Mouse (Mus musculus) T-cell, adult 2 months (primary cell): ENCODE data around the gene 1700029J07Rik.

ENCODE experiments used
- DNase-seq: peaks from one replicate; pipeline ENCODE4 v3.0.0; 2022; ENCODE audit warnings: low spot score

1700029J07Rik gene

DNA sequence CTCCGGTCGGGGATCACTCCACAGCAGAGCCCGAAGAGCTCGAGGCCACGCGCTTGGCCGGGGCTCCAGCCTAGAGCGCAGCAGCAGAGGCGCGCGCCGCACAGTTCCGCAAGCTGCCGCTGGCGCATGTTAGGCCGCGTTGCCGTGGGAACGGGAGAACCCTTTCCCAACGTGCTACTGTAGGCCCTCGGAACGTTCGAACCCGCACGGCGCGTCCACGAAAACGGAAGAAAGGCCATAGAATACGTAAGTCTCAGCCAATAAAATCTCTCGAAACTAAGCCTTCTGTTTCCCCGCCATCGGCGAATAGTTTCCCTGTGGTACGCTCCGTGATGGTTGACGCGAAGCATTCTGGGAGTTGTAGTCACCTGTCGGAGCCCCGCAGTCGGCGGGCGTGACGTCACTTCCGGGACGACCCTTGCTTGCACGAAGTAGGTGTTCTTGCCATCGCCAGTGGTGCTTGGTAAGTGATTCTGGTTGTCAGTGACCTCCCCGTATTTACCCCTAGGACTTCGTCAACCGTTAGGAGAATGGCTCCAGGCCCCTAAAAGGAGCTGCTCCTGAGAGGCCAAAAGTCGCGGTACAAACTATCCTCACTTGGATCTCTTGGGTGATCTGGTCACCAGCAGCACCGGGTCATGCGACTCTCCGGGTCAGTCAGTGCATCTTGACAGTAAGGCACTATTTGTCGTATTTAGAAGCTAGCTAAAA lies at the start of gene 1700029J07Rik, which contains the start of gene Ufsp2:
1700029J07Rik (minus strand) TSS at position 127 of the 711 bp plus-strand sequence.
Ufsp2 (plus strand) TSS at position 403 of the 711 bp plus-strand sequence.
- peak; percentile 96 for DNase-seq

DNA sequence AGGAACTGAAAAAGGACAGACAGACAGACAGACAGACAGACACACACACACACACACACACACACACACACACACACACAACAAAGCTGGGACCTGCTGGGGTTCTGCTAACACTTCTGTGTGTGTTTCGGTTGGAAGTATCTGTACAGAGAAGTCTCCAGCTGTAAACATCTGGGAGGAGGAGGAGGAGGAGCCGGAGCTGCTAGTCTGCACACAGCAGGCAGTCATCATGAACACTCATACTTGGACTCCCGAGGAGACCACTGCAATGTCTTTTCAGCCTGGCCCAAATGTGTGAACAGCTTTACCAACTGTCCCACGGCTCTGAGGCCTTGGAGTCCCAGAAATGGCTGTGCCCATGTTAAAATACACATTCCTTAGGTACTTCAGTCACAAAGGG lies 49.3 kb upstream of the 1700029J07Rik start:
- DNase-seq: no peak

DNA sequence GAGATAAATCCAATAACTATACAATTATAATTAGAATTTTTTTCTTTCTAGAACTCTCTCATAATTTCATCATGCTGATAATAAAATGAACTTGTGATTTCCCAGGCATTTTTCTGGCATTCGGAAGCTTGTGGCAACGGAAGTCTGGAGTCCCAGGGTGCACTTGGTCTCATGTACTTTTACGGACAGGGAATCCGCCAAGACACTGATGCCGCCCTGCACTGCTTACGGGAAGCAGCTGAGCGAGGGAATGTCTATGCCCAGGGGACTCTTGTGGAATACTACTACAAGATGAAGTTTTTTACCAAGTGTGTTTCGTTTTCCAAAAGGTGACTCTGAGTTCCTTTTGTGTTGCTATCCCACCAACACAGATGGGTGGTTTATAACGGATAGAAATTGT lies 47.7 kb upstream of the 1700029J07Rik start:
- no peak for DNase-seq

DNA sequence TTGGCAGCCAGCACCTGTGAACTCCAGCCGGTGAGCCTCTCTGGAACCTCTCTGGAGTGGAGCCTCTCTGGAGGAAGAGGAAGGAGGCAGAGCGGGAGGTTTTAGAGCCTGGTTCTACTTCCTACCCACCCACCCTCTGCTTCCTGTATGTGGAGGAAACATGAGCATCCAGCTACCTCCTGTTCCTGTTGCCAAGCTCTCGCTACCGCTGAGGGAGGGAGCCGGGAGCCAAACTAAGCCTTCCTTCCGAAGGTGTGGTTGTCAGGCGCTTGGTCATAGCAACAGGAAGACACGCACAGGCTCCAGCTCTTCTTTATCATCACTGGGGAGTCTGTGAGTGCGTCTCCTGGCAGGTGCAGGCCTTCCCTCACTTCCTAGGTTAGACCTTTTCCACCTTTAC lies 47.2 kb upstream of the 1700029J07Rik start:
- DNase-seq: no peak

DNA sequence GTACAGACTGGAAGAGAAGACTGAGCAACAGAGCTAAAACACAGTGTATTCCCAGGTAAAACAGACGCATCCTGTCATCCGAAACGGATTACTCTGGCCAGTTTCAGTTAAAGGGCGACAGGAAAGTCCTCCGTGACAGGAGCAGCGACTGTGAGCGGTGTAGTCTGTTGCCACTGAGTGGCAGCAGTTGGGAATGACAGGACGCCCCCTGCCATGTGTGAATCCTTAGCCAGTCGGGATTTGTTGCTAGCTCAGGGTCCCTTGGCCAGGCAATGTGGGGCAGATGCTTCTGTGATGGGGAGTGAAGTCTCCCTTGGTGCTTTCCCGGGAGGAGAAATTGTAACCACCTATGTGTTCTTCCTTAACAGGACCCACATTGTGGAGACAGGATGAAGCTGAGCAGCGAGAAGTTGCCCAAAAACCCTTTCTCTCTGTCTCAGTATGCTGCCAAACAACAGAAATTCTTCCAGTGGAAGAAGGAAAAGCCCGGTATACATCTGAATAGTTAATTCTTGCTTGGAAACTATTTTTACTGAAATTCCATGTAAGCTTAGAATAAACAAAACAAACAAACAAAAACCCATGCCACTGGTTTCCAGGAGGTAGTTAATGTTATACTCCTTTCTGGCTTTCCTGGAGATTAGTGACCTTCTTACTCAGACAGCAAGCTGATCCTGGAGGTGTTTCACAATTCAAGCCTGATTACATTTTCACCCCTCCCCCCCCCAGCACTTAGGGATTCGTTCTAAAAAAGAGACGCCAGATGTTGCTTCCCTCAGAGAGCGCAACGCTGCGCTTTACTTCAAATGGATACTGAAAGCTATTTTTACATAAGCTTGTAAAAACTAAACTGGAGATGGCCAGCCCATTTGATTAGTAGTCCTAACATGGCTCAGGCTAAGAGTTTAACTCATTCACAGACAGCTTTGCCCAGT lies 36.0 kb upstream of the 1700029J07Rik start:
- DNase-seq: no peak

DNA sequence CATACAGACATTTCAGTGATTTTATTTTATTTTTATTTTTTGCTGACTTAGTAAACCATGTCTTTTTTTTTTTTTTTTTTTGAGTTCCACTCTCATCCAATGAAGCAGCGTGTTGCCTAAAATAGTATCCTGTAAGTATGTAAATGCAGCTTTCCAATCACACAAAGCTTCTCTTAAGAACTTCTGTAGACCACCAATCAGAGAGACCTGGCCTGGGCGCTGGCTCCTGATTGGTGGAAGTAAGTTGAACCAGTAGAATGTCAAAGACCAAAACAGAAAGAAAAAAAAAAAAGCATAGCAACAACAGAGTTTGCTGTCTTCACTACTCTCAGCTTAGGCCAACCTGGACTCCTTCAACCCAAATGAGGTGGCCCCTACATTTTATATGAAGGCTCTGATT lies 35.3 kb upstream of the 1700029J07Rik start:
- DNase-seq: no peak

DNA sequence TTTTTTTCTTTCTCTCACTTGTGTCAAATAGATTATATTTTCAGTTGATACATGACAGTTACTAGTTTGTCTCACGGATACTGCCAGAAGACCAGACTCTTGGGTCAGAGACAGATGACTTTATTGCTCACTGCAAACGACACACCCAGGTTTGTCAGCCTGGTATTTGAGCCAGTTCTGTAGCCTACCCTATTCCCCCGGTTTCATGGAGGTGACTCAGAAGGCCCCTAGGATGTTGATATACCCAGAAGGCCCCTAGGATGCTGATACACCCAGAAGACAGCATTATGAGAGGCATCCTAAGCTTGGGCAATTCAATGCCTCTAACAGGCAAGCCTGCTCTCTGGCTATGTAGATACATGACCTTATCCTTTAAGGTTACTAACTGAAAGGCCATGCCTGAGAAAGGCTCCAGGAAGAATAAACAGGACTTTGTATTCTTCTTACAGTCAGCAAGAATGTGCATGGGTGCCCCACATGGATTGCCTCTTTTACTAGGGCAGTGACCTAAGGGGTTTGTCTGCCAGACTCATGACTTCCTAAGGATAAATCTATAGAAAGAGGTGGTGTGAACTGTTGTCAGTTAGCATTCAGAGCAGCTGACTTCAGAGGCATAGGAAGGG lies 32.1 kb upstream of the 1700029J07Rik start:
- no peak for DNase-seq

DNA sequence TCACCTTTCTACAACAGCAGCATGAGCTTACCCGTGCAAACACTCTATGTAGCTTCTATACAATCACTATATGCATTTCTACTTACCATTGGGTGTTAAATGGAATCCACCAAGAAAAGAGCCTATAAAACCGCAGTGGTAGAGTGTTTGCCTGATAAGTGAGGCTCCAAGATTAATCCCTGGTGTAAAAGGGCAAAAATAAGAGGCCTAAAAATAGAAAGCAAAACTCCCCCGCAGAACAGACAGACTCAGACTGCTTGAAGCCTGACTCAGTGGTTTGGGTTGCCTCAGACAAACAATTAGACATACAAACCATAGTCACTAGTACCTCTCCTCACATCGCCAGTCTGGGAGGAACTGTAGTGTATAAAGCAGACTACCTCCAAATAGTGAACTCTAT lies 30.5 kb upstream of the 1700029J07Rik start, which contains the start of gene Ankrd37:
Ankrd37 (minus strand) TSS at position 112 of the 400 bp plus-strand sequence.
- no peak for DNase-seq

DNA sequence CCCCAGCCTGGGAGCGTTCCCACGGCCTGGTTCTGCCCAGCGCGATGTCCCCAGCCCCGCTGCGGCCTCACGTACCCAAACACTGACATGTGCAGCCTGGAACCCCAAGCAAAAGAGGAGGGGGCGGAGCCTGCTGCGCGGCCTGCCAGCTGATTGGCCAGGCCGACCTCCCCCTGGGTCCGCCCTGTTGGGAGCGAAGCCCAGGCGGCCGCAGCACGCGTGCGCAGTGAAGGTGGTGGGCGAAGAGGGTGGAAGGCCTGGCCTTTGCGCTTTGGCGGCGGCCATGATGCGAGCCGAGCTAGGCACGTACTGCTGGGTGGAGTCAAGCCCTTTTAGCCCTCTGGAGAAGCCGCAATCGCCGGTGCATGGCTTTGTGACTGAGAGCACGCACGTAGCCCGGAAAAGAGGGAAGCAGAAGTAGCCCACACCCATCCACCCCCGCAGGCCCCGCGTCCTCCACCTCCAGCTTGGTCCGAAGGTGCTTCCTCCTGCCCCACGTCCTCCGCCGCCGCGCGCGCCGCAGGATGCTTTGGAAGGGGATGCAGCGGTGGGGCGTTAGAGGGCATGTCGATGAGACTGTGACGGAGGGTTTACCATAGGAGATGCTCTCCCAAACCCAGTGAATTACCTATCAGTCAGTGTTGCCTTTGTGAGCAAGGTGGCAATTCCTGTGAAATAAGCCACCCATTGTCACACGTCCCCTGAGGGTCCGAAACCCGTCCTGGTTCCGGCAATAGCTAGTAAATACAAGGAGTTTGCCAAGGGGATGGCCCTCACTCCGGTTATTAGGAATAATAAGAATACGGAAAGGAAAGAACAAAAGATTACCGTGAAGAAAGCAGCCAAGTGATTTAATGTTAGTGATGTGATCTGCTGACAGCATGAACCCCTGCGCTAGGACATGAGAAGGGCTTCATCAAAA lies 25.0 kb upstream of the 1700029J07Rik start:
- DNase-seq: peak; percentile 98

DNA sequence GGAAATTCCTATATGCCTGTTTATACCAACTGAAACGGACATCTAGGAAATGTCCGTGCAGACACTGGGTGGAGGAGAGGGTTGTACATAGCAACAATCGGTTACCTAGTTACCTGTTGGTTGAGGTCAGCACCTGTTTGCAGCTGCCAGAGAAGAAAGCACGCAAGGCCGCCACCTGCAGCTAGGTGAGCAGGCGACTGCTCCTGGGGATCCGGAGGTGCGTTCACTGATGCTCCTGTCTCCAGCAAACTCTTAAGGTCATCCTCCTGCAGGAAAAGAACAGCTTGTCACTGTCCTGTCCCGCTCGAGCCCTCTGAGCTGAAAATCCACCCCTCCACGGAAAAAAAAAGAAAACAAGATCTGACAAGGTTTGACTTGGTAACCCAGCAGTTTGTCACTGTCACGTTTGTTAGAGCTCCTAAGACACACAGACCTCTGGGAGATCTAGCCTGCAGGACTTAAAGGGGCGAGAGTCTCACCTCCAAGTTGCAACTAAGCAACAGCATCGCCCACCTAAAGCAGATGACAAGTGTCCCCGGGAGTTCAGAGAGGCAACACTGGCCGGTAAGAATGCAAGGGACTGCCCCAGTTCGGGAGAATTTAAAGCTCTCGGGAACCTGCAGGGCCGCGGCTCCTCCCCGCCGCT lies 24.2 kb upstream of the 1700029J07Rik start, which contains the start of gene Lrp2bp:
Lrp2bp (plus strand) TSS at position 166 of the 646 bp plus-strand sequence.
- peak; percentile 8 for DNase-seq

DNA sequence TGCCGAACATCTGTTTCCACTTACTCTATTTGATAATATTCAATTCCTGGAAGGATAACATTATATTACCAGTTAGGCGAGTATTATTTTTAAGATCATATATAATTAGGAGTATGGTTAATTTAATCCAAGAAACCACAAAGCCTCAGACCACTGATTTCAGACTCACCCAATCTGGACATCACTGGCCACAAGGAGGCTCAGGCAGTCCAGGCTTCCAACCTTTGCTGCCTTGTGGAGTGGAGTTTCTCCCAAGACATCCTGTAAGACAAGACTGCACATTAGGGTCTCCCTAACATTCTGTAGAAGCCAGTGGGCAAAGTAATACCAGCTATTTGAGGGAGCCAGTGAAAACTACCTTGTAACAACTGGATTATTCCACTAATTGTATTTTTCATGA lies 23.2 kb upstream of the 1700029J07Rik start:
- no peak for DNase-seq

DNA sequence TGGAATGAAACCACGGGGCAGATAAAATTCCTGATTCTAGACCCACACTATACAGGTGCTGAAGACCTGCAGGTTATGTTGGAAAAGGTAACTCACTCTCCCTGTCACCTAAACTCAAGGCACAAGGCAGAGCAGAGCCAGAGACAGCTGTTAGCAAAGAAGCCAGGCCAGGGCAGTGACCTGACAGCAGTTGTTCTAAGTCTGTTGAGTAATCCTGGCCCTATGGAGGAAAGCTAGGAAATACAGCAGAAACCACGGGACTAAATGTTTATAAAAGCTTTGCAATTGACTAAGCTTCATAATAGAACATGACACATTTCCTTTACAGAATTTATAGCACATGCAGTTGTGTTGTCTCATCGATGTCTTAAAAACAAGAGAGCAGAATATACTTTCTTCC lies 20.5 kb upstream of the 1700029J07Rik start:
- no peak for DNase-seq

DNA sequence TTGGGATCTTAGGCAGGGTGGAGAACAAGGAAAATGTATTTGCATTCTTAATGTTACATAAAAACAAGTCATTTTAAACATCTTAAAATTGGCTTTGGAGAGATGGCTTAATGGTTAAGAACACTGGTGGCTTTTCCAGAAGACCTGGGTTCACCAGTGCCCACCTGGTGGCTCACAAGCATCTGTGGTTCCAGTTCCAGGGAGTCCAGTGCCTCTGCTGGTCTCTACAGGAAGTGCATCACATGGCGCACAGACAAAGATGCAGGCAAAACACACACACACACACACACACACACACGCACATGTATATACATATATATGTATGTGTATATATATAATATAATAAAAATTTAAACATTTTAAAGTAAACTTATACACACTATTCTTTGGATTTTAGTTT lies 19.1 kb upstream of the 1700029J07Rik start:
- peak; percentile 37 for DNase-seq

DNA sequence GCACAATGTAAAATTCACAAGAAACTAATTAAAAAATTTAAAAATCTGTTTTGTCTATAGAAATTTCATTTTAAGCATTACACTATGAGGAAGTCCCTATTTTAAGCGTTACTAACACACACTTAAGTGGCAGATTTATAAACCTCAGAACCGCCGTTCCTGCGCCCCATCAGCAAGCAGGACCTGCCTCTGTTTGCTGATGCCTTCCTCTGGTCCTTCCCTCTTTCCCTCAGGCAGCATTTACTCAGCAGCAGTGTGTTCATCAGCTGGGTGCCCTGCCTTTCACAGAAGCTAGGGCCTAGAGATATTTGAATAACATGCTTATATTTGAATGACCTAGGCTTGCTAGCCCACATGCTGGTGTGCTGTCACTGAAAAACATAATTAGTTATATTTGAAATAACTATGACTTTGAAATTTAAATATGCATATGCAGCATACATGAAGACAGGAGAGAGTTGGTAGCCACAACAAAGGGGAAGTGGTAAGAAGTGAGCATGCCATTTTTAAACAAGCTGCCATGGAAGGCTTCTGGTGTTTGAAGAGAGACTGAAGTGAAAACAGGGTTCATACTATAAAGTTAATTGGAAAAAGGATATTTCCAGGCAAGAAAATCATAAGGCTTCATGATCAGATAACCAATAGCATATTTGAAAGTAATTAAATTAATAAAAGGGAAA lies 15.7 kb upstream of the 1700029J07Rik start:
- no peak for DNase-seq

DNA sequence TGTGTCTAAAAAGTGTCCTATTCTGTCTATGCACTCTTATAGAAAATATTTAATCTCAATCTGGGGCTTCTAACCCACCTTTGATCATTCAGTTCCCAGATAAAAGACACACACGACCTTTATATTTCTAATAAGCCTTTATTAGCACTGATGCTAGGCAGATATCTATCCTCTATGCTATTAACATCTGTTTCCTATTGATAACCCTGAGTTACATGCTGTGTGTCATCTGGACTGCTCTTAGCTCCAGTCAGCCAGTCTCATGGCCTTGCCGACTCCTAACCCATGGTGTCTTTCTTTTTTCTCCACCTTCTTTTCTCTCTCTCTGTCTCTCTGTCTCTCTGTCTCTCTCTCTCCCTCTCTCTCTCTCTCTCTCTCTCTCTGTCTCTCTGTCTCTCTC lies 13.1 kb upstream of the 1700029J07Rik start:
- no peak for DNase-seq

DNA sequence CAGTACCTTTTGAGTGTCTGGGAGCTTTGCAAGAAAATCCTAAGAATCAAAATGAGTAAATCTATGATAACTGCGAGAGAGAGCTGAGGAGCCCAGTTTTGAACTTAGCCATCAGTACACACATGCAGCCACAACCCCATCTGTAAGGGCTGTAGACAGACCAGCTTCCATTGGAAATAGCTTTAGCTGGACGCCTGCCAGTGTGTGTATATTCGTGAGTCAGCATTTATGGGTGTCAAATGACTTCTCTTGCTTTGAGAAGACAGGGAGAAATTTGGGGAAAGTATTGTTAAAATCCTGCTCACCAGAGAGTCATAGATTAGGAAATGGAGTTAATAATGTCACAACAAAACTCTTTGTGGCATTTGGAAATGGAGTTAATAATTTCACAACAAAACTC lies 11.6 kb upstream of the 1700029J07Rik start:
- no peak for DNase-seq

DNA sequence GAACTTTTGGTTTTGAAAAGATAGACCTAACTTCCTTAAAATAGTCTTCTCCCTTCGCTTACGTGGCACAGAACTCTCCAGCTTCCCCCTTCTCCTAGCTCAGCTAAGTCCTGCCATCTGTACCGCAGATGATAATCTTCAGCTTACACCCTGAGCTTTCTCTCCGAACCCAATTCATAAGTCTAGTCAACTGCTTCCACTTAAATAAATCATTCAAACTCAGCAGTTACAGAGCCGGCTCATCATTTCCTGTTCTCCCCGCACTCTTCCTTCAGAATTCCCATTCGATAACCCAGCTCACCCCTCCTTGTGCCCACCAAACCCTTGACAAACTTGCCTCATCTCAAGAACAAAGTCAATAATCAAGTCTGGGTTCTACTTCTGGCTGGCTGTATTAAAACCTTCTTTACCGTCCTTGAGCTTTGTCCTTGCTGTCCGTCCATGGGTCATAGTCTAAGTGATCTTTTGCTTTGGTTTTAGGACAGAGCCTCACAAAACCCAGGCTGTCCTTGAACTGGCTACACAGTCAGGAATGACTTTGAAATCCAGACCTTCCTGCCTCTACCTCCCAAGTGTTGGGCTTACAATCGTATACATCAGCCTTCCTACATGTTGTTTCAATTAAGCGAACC lies 901 bp upstream of the 1700029J07Rik start:
- DNase-seq: no peak

DNA sequence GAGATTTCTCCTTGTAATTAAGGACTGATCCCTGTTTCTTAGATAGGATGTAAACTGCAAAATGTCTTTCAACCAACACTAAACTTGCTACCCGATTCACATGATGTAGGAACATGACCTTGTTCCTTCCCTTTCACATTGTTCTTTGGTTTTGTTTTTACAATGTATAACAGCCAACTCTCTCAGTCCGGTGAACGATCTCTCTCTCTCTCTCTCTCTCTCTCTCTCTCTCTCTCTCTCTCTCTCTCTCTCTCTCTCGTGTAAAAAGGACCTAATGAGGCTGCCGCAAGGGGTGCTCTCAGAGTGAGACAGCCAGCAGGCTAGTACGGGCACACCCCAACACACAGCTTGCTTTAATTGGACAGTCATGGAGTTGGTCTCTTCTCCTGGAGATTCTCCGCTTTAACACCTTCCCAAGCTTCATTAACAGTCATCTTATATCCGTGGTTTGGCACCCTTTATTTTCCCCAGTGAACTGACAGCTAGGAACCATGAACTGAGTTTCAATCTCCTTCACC lies 1.0 kb downstream of the 1700029J07Rik start:
- no peak for DNase-seq

DNA sequence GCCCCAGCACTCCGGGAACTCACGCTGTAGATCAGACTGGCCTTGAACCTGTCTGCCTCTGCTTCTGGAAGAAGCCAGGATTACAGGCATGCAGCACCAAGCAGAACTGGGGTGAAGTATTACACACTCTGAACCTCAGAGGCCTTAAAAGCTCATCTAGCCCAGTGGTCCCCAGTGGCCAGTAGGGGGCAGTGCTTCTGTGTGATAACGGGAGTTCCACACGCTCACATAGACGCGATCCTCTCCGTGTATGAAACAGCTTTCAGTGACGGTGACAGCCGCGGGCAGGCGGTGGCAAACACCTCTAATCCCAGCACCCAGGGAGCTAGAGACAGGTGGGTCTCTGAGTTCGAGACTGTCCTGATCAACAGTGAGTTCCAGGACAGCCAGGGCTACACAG lies 4.2 kb downstream of the 1700029J07Rik start:
- no peak for DNase-seq
